Mouse (Mus musculus): ENCODE data around the gene Rnaset2a.

DNA sequence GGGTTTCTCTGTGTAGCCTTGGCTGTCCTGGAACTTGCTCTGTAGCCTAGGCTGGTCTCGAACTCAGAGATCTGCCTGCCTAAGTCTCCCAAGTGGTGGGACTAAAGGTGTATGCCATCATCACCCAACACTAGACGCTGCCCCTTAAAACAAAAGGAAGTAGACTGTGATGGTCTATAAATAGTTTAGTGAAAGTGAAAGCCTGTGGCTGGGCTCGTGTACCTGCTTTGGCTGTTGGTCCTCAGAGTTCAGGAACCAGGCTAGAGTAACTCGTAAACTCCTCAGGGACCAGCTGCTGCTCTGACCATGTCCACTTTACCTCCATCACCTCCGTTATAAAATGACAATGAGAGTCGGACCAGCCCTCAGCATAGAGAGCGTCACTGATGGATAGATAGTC is 22.4 kb upstream of the Rnaset2a start:
- TF ChIP-seq POLR2A (IDR thresholded peaks at IDR 0.05; ENCODE audit: borderline replicate concordance, control insufficient read depth, low read depth, low read length) (no peak), CTCF (IDR thresholded peaks at IDR 0.05; ENCODE audit: control insufficient read depth, insufficient read depth, low read length) (no peak)

All from bone marrow, adult 2 months (tissue).